Mouse (Mus musculus): ENCODE measurements around the gene Krtap24-1.

Krtap24-1 gene

DNA sequence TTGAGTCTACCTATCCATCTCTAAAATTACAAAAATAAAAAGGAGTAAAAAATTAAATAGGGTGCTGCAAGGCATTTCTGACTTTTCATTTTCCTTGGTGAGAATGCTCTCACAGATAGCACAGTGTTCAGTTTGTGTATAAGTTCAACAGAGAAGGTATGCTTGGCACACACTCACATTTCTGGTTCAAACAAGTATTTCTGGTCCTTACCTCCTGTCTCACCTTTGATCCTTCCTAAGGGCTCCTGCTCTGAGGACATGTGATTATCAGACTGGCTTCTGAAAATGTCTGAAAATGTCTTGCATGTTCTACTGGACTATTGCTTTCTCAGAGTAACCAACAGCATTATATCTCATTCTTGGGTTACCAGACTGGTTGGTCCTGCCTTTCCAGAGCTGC, 41.9 kb downstream of the Krtap24-1 start:
- in situ Hi-C loops (cut with MboI; ENCODE audit: low pct_unique_long_range_greater_than_20kb in 1 of 2, low sequenced_read_pairs in 2 of 2, unreplicated experiment in 1 of 2) = no loop called here

DNA sequence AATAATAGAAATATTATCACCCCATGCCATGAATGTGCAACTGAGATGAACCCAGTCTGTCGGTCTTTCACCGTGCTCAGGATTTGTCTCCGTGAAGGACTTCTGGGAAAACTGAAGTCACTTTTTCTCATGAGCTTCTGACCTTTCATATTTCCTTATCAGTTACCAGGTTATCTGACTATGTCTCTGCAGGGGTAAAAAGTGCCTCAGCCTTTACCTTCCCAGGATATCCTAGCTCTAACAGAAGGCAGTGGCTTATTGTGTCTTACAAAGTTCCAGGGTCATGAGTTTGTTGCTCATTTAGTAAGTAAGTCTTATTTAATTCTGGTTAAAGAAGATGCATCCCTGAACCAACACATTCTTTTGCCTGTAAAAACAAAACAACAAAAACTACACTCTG, 42.3 kb downstream of the Krtap24-1 start:
- in situ Hi-C loops (cut with MboI; ENCODE audit: low pct_unique_long_range_greater_than_20kb in 1 of 2, low sequenced_read_pairs in 2 of 2, unreplicated experiment in 1 of 2) = no loop called here

DNA sequence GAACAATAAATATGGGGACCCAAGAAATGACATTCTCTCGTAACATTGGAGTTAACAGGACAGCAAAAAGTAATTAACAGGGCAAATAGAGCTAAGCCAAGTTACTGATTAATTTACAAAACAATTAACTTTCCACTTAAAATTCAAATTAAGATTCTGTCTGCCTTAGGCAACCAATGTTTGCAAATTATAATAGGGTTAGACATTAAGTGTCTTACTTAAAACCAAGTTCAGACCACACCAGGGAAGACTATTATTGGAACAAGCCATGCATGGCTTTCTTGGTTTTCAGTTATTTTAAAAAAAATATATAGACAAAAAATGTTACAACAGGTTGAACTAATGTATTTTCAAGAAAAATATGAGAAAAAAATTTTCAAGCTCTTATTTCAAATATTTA, 43.0 kb downstream of the Krtap24-1 start:
- in situ Hi-C loops (cut with MboI; ENCODE audit: low pct_unique_long_range_greater_than_20kb in 1 of 2, low sequenced_read_pairs in 2 of 2, unreplicated experiment in 1 of 2) = no loop called here

- in situ Hi-C loops (cut with MboI; ENCODE audit: low pct_unique_long_range_greater_than_20kb in 1 of 2, low sequenced_read_pairs in 2 of 2, unreplicated experiment in 1 of 2) = no loop called here
Observed at GRCm38 (mm10) chr16:88563045-88563913, 48.8 kb downstream of the Krtap24-1 start, which contains the start of gene Cldn8. Gene Cldn8 (minus strand): TSS chr16:88563183.

DNA sequence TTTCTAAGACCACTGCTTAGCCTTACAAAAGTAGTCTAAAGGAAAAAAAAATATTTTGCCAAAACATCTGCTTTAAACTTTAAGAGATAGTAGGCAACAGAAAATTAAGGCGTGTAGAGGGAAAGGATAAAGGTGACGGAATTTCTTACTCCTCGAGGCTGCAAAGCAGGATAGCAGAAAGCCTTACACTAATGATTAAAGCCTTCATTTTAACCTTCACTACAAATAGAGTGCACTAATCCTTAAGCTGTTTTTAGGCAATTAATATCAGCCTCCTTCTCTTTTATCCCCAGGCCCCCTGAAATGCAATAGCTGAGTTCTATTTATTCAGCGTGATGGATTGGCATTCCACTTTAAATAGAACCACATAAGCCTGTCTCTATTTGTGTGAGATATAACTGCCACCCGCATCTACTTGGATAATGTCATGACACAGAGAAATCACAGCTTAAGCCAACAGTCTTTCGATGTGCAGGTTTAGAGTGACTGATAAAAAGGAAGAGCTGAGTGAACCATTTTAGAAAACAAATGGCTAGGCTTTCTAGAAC, 50.4 kb downstream of the Krtap24-1 start:
- in situ Hi-C loops (cut with MboI; ENCODE audit: low pct_unique_long_range_greater_than_20kb in 1 of 2, low sequenced_read_pairs in 2 of 2, unreplicated experiment in 1 of 2) = no loop called here
